Mouse (Mus musculus): ENCODE data around the gene Hmgb1.

DNA sequence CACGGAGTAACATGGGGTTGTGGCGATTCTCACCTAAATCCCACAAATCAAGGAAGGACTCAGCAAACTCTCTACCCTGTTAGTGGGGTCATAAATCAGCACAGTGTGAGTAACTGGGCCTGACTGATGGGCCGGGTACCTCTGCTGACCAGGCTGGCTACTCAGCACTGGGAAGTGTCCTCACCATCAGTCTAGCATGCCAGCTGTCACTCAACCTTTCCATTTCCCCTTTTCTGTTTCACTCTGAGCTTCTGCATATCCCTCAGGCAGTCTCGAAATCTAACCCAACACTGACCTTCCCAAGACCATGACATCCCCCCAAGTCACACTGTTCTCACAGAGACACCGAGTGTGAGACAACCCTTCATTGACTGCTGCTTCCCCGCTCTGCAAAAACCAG is 95.4 kb downstream of the Hmgb1 start:
- TF ChIP-seq POLR2A (IDR thresholded peaks at IDR 0.05; ENCODE audit: borderline replicate concordance, extremely low read depth, insufficient read depth, insufficient read length, poor library complexity, severe bottlenecking) (no peak), CTCF (IDR thresholded peaks at IDR 0.05; ENCODE audit: borderline replicate concordance, extremely low read depth, insufficient read depth, insufficient read length) (no peak)
